Mouse (Mus musculus) neural tube, embryonic 13.5 days (tissue): Measurements from ENCODE around the gene Zkscan16. TPM values are rescaled to one million over a fixed set of nuclear protein-coding genes. Genes with fewer than 3 reads are reported as not detected.

Source experiments
- ATAC-seq: fragments of 200-750 bp; cut with Nextera tagmentation; 2 replicates; pipeline ENCODE4 v1.8.0; 2017; ENCODE audit warnings: low read depth, mild to moderate bottlenecking, moderate TSS enrichment, moderate library complexity
- H3K27ac ChIP-seq: fragments of 300-500 bp; sonication (generic); replicated peaks from 2 replicates; pipeline ENCODE4 v1.5.1; 2015; ENCODE audit warnings: moderate library complexity, mild to moderate bottlenecking, inconsistent platforms
- H3K27me3 ChIP-seq: fragments of 300-500 bp; sonication (generic); 2 replicates; pipeline ENCODE4 v1.6.1; 2015; ENCODE audit warnings: mild to moderate bottlenecking, inconsistent platforms
- H3K36me3 ChIP-seq: fragments of 300-500 bp; sonication (generic); 2 replicates; pipeline ENCODE4 v1.6.1; 2015; ENCODE audit warnings: mild to moderate bottlenecking, inconsistent platforms
- H3K4me1 ChIP-seq: fragments of 300-500 bp; sonication (generic); replicated peaks from 2 replicates; pipeline ENCODE4 v1.6.1; 2015; ENCODE audit warnings: inconsistent platforms
- H3K4me2 ChIP-seq: fragments of 300-500 bp; sonication (generic); 2 replicates; pipeline ENCODE4 v1.6.1; 2015; ENCODE audit warnings: inconsistent platforms, mild to moderate bottlenecking, moderate library complexity
- H3K4me3 ChIP-seq: fragments of 300-500 bp; sonication (generic); 2 replicates; pipeline ENCODE4 v1.5.1; 2015; ENCODE audit warnings: mild to moderate bottlenecking, inconsistent platforms
- H3K9ac ChIP-seq: fragments of 300-500 bp; sonication (generic); 2 replicates; pipeline ENCODE4 v1.6.1; 2015; ENCODE audit warnings: moderate library complexity, mild to moderate bottlenecking, inconsistent platforms
- H3K9me3 ChIP-seq: fragments of 300-500 bp; sonication (generic); 2 replicates; pipeline ENCODE4 v1.6.1; 2016; ENCODE audit warnings: inconsistent platforms
- WGBS: fragments of 180-500 bp; shearing (Covaris S2); methylation state at CpG from one replicate; pipeline ENCODE4 v1.1.7; 2015; 5-methylcytosine and 5-hydroxymethylcytosine counted together
- polyA plus RNA-seq: library from polyadenylated mRNA; unstranded; fragments of >200 nt; fragmentation: Nextera tagmentation; extraction: Ambion mirVana; gene quantifications from 2 replicates; pipeline ENCODE4 v1.2.1, GENCODE M21; 2015

The Zkscan16 gene
- polyA plus RNA-seq, 1 experiment from 2014 or later = 0.47 TPM

DNA sequence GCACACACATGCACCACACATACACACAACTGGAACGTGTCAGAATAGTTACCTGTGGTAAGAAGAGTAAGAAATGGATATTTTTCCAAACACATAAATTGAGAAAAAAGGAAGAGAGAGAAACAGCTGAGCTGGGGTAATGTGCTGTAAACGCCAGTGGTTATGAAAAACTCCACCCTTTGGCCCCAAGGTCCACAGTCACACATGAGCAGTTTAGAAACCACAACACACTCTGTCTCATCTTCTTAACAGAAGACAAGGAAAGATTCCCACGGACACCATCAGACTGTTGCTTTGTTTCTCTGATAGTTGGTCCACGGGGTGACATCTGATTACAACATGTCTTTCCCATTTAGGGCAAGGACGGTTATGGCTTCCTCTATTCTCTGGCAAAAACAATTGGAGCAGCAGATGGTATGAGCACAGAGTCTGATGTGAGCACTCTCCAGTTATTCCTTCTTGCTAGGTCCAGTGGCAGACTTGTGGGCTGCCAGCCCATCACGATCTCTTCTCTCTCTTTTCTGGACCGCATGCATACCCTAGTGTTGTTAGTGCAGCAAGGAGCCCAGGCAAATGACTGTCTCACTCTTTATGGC lies 46.0 kb downstream of the Zkscan16 start:
- 78% methylated on average over 7 of the region's 7 CpGs for WGBS
- ATAC-seq = no peak

DNA sequence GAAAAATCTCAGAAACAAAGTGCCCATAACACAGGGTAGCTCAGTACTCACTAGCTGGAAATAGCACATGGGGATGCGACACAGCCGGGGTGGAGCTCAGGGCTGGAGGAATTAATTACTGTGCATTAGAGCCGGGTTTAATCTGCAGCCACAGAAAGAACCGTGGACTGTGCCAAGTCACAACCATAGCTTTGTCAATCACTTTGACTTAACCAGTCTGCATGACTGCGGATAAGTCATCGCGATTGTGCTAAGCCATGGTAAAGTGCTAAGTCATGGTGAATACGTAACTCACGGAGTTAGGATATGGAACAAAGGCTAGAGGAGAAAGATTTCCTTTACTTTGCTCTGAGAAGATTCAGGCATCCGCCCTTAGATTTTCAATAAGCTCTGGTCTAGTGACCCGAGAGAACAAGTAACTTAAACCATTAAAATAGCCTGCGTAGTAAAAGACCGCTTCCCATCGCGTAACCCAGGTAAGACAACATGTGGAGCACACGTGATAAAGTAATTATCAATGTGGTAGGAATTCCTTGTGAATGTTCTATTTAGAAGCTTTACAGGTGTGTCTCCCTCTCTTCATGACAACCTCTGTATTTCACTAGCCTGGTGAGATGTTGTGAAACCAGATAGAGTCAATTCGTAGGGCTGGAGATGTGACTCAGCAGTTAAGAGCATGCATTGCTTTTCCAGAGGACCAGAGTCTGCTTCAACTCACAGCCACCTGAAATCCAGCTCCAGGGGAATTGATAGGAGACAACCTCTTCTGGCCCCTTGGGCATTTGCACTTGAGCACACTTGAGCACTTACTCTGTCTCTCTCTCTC lies 47.4 kb downstream of the Zkscan16 start:
- WGBS = 88% methylated on average over 17 of the region's 17 CpGs
- no peak overlapping the region for H3K4me2 ChIP-seq
- H3K9me3 ChIP-seq = no peaks in the 10 kb centered on the region
- no peak for ATAC-seq
- no peaks in the 10 kb centered on the region for H3K27me3 ChIP-seq
- H3K4me3 ChIP-seq = no peak overlapping the region
- no peak overlapping the region for H3K27ac ChIP-seq
- no peaks in the 10 kb centered on the region for H3K36me3 ChIP-seq
- H3K4me1 ChIP-seq = peaks cover 12% of the 10 kb centered on the region
- no peak overlapping the region for H3K9ac ChIP-seq

More for the DNA sequence above, 46.0 kb downstream of the Zkscan16 start:
- H3K9ac ChIP-seq = no peak overlapping the region
- no peak overlapping the region for H3K4me2 ChIP-seq
- no peaks in the 10 kb centered on the region for H3K9me3 ChIP-seq
- H3K4me3 ChIP-seq = no peak overlapping the region
- peaks cover 12% of the 10 kb centered on the region for H3K4me1 ChIP-seq
- H3K27me3 ChIP-seq = no peaks in the 10 kb centered on the region
- no peak overlapping the region for H3K27ac ChIP-seq
- H3K36me3 ChIP-seq = no peaks in the 10 kb centered on the region

DNA sequence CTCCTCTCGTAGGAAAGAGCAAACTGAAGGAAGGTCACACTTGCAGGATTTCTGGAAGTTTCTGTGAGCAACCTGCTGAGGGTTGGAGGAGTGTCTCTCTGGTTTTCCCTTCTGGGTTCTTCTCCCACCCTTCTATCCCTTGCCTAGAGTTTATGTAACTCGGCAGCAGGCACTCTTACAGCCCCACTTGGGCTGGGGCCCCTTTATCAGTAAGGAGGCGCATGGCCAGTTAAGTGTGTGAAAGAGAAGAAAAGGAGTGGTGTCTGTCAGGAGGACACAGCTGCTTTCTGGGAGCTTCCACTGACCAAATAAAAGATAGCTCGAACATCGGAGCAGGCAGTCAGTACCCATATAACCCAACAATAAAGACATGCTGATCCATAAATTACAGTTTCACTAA lies 48.8 kb downstream of the Zkscan16 start:
- Histone ChIP-seq H3K9me3 (no peaks in the 10 kb centered on the region), H3K9ac (no peak overlapping the region), H3K27me3 (no peaks in the 10 kb centered on the region), H3K36me3 (no peaks in the 10 kb centered on the region), H3K4me3 (no peak overlapping the region), H3K4me2 (no peak overlapping the region), H3K4me1 (peaks cover 2% of the 10 kb centered on the region; the same call in 1 of the 2 replicates), H3K27ac (no peak overlapping the region)
- 77% methylated on average over 5 of the region's 5 CpGs for WGBS
- ATAC-seq = no peak

DNA sequence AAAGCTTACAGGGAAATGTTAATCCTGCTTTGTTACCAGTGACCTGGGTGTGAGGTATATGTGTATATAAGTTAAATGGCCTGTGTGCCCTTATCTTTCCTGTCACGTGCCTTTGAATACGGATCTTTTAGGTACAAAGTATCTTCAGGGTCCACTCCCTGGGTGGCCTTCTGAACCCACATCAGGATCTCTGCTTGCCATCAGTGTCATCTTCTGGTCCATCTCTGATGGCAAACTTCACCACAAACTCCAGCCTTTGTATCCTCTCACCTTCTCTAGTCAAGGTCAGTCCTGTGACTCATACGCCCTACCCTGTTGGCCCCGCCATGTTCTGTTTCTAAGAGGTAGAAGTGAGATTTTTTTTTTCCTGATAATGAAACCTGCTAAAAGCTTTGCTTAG lies 51.3 kb downstream of the Zkscan16 start, which contains the start of gene Dnajc25:
TSS of gene Dnajc25 (plus strand) at position 301 of the 400 bp plus-strand sequence.
- Histone ChIP-seq H3K27me3 (no peaks in the 10 kb centered on the region), H3K9ac (no peak within 1 kb of the TSS), H3K9me3 (no peaks in the 10 kb centered on the region), H3K27ac (no peak within 1 kb of the TSS), H3K4me3 (no peak within 1 kb of the TSS), H3K4me2 (no peak within 1 kb of the TSS), H3K4me1 (no peaks in the 10 kb centered on the region), H3K36me3 (no peaks in the 10 kb centered on the region)
- no peak for ATAC-seq
- 94% methylated on average over 4 of the region's 4 CpGs for WGBS

DNA sequence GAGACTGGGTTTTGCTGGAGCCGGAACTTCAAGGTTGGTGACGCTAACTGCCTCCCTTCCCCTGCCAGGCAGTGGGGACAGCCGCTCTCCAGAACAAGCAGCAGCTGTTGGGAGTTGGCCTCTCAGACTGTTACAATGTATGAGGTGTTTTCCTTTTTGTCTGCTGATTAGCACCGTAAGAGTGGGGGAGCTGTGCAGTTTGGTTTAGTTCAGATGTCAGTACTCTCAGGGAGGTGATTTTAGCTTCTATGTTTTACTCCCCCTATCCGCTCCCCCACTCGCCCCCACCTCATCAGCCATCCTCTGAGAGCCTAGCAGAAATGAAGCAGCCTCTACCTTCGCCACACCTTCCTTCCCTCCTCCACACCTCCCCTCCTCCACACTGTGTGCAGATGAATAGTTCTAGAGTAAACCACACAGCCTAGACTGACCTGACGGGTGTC lies 51.8 kb downstream of the Zkscan16 start:
- ATAC-seq = no peak
- Histone ChIP-seq H3K27ac (no peak overlapping the region), H3K27me3 (no peaks in the 10 kb centered on the region), H3K4me1 (no peaks in the 10 kb centered on the region), H3K9ac (no peak overlapping the region), H3K4me2 (no peak overlapping the region), H3K9me3 (no peaks in the 10 kb centered on the region), H3K4me3 (no peak overlapping the region), H3K36me3 (no peaks in the 10 kb centered on the region)
- 73% methylated on average over 8 of the region's 8 CpGs for WGBS

DNA sequence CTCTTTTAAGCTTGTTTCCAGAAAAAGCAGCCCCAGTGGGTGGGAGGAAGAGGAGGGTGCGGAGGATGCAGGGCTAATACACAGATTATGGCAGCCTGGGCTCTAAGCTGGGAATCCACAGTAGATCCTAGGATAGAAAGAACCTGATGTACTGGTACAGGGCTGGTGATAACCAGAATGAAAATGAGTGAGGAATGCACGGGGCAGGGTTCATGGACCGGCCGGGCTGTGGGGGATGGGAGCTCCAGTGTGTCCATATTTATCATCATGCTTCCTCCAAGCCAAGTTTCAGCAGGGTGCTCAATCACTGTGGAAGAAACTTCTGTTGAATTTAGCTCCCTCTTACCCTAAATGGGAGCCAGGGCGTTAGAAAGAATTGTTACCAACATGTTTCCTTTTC lies 53.7 kb downstream of the Zkscan16 start:
- Histone ChIP-seq H3K4me2 (no peak overlapping the region), H3K9ac (no peak overlapping the region), H3K9me3 (no peaks in the 10 kb centered on the region), H3K27me3 (no peaks in the 10 kb centered on the region), H3K36me3 (no peaks in the 10 kb centered on the region), H3K4me1 (no peaks in the 10 kb centered on the region), H3K27ac (no peak overlapping the region), H3K4me3 (no peak overlapping the region)
- WGBS = 75% methylated on average over 5 of the region's 5 CpGs
- no peak for ATAC-seq

DNA sequence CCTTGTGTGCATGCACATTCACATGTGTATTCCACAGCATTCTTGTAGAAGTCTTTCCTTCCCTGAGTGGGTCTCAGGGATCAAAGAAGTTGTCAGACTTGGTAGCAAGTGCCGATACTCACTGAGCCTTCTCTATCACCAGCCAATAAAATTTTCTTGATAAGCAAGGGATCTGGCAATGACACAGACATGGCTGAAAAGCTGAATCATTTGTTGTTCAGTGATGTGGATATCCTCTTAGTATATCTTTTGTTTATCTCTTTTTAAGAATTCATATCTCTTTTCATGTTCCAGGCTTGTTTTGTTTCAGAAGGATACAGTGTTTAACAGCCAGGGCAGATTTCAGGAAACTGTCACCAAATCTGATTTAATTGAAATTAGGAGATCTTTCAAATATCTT lies 55.3 kb downstream of the Zkscan16 start:
- Histone ChIP-seq H3K27me3 (no peaks in the 10 kb centered on the region), H3K27ac (no peak overlapping the region), H3K9ac (no peak overlapping the region), H3K9me3 (no peaks in the 10 kb centered on the region), H3K4me2 (no peak overlapping the region), H3K36me3 (no peaks in the 10 kb centered on the region), H3K4me3 (no peak overlapping the region), H3K4me1 (peaks cover 7% of the 10 kb centered on the region)
- no peak for ATAC-seq
- WGBS = 81% methylated on average over 1 of the region's 1 CpGs

DNA sequence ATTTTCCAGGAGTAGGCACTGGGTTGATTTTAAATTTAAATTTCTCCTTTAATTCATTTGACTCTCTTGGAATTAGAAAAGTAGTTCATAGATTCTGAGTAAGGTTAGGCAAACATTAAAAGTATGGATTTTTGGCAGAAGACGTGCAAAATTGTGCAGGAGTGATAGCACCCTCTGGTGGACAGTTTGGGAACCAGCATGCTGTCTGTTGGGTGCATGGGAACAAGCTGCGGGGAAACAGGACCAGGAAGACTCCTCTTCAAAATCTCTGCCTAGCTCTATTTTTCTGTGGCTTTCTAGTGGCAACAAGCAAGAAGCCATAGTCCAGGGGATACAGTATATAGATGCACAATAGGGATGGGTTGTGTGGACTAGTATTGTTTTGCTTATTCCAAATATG lies 56.3 kb downstream of the Zkscan16 start:
- Histone ChIP-seq H3K9me3 (no peaks in the 10 kb centered on the region), H3K4me2 (no peak overlapping the region), H3K4me3 (no peak overlapping the region), H3K9ac (no peak overlapping the region), H3K27me3 (no peaks in the 10 kb centered on the region), H3K27ac (no peak overlapping the region), H3K36me3 (no peaks in the 10 kb centered on the region), H3K4me1 (peaks cover 17% of the 10 kb centered on the region)
- WGBS = 16% methylated on average over 2 of the region's 2 CpGs
- ATAC-seq = no peak

DNA sequence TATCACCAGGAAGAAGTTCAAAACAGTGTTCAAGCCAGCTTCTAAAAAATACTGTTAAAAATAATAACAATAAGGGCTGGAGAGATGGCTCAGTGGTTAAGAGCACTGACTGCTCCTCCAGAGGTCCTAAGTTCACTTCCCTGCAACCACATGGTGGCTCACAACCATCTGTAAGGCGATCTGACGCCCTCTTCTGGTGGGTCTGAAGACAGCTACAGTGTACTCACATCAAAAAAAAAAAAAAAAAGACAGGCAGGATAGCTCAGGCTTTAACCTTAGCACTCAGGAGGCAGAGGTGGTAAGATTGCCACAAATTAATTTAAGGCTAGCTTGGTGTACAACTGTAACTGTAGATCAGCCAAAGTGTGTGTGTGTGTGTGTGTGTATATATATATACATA lies 57.2 kb downstream of the Zkscan16 start:
- Histone ChIP-seq H3K36me3 (no peaks in the 10 kb centered on the region), H3K9ac (no peak overlapping the region), H3K27me3 (no peaks in the 10 kb centered on the region), H3K27ac (no peak overlapping the region), H3K9me3 (no peaks in the 10 kb centered on the region), H3K4me3 (no peak overlapping the region), H3K4me1 (peaks cover 26% of the 10 kb centered on the region), H3K4me2 (no peak overlapping the region)
- WGBS = 0% methylated on average over 2 of the region's 2 CpGs
- no peak for ATAC-seq

DNA sequence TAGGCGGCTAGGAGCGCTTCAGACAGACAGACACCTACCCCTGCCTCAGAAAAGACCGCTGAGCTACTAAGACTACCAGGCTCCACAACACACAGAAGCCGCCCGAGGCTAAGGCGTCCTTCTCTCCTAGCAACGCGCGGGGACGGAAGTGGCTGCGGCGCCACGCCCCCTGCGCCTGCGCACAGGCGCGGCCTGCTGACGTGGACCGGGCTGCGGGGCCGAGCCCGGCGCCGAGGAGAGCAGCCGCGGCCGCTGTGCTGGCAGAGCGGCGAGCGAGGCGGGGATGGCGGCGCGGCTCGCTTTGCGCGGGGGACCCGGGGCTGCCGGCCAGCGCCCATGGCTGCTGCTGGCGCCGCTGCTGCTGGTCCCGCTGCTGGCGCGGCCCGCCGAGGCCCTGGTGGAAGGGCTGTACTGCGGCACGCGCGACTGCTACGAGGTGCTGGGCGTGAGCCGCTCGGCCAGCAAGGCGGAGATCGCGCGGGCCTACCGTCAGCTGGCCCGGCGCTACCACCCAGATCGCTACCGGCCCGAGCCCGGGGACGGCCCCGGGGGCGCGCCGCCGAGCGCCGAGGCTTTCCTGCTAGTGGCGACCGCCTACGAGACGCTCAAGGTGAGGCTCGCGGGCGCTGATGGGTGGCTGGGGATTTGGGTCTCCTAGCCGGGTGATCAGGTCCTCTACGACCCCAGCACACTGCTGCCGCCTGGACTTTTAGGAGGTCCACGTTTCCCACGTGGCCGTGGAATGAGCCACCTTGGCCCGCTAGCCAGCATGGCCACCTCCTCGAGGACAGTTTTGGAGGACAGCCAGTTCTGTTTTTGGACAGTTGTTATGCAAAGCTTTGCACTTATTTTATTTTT lies 59.7 kb downstream of the Zkscan16 start, which contains the start of gene Gm20503:
TSS of gene Gm20503 (plus strand) at position 263 of the 858 bp plus-strand sequence.
- peaks cover 34% of the 10 kb centered on the region for H3K4me1 ChIP-seq
- peak within 1 kb of the TSS; percentile 97 for H3K9ac ChIP-seq
- WGBS = under 1% methylated on average over 86 of the region's 89 CpGs
- ATAC-seq = peak; percentile 99
- no peaks in the 10 kb centered on the region for H3K27me3 ChIP-seq
- peak within 1 kb of the TSS; percentile 91 for H3K4me2 ChIP-seq
- peak within 1 kb of the TSS; percentile 92 for H3K27ac ChIP-seq
- H3K9me3 ChIP-seq = no peaks in the 10 kb centered on the region
- no peaks in the 10 kb centered on the region for H3K36me3 ChIP-seq
- H3K4me3 ChIP-seq = peak within 1 kb of the TSS; percentile 95

DNA sequence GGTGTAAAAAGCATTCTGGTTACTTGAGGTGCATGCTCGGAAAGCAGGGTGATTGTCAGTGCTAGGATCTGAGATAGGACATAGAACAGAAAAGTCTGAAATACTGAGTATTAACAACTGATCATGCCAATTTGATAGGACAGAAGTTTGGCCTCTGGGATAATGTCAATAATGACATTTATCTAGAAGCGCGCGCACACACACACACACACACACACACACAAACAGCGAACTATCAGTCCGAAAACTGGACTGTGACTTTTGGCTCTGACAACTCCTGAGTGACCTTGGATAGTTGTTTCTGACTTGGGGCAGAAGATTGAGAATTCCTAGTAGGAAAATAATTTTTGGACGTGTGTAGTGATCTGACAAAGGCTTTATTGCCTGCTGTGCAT lies 60.4 kb downstream of the Zkscan16 start:
- H3K9me3 ChIP-seq = no peaks in the 10 kb centered on the region
- H3K9ac ChIP-seq = peak overlapping the region; percentile 97
- H3K27ac ChIP-seq = no peak overlapping the region
- WGBS = 35% methylated on average over 7 of the region's 7 CpGs
- peak overlapping the region; percentile 95 for H3K4me3 ChIP-seq
- peak overlapping the region; percentile 91 for H3K4me2 ChIP-seq
- no peaks in the 10 kb centered on the region for H3K27me3 ChIP-seq
- H3K36me3 ChIP-seq = no peaks in the 10 kb centered on the region
- peaks cover 34% of the 10 kb centered on the region for H3K4me1 ChIP-seq
- ATAC-seq = no peak

DNA sequence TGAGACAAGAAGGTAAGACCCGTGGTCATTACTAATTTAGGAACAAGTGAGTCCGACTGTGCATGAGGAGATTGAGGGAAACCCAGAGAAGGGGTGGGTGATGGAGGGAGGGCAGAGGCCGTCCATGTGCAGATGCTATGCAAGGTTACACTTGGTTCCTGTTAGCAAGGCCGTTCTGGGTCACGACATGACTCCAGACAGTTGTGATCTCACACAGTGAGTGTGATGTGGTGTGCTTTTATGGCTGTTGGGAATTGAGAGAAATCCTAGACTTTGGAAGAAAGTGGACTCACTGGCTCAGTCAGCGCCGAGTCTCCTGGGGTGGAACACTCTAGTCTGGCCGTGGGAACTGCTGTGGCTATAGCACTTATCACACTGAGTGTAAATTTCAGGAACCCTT lies 62.8 kb downstream of the Zkscan16 start:
- H3K4me2 ChIP-seq = no peak overlapping the region
- no peak overlapping the region for H3K4me3 ChIP-seq
- peaks cover 34% of the 10 kb centered on the region for H3K4me1 ChIP-seq
- no peak overlapping the region for H3K9ac ChIP-seq
- H3K36me3 ChIP-seq = no peaks in the 10 kb centered on the region
- no peaks in the 10 kb centered on the region for H3K27me3 ChIP-seq
- ATAC-seq = no peak
- H3K27ac ChIP-seq = no peak overlapping the region
- WGBS = 67% methylated on average over 8 of the region's 8 CpGs
- no peaks in the 10 kb centered on the region for H3K9me3 ChIP-seq
